Mouse (Mus musculus): ENCODE measurements around the gene Cldn22. TPM values are rescaled to one million over a fixed set of nuclear protein-coding genes. Genes with fewer than 3 reads are reported as not detected.

Gene Cldn22
- total RNA-seq, 2 experiments from 2014 or later: 2.3 TPM; not detected in 1

Other genes with a start within 250 kb of the Cldn22 start
- 10 to 100 TPM; 46.5 to 55.5 TPM for gene Ing2, start 148.9 kb upstream of the Cldn22 start, total RNA-seq (2021)
- 10 to 100 TPM; 16.6 to 20.6 TPM for gene Cdkn2aip, start 110.5 kb upstream of the Cldn22 start, total RNA-seq (2021)
- under 1 TPM in 1 of 2 experiments, not detected in 1; 0.66 TPM for gene Cldn24, start 2.3 kb upstream of the Cldn22 start, total RNA-seq (2021)
- 10 to 100 TPM; 25.8 to 26.3 TPM for gene Wwc2, start 166.4 kb downstream of the Cldn22 start, total RNA-seq (2021)

Measured in left cerebral cortex, postnatal 36 days (tissue).